Mouse (Mus musculus) CH12.LX (cell line): ENCODE results near the gene Rsph10b. TPM values are rescaled to one million over a fixed set of nuclear protein-coding genes. Genes with fewer than 3 reads are reported as not detected.

ENCODE experiments used
- DNase-seq: peaks from one replicate; pipeline ENCODE4 v3.0.0-alpha.2; 2013; ENCODE audit errors: extremely low read depth
- H3K27ac ChIP-seq: 2 replicates; pipeline ENCODE4 v1.5.1; 2012; ENCODE audit warnings: low read depth, mild to moderate bottlenecking, control low read depth, moderate library complexity; ENCODE audit not compliant: insufficient read depth
- H3K27me3 ChIP-seq: replicated peaks from 2 replicates; pipeline ENCODE3; 2012; ENCODE audit warnings: inconsistent platforms
- H3K36me3 ChIP-seq, 2 experiments: replicated peaks in 1 of 2; 2 replicates each; pipeline versions ENCODE3 to v1.6.1; 2012; ENCODE audit warnings: inconsistent platforms in 1 of 2, low read length in 1 of 2, mild to moderate bottlenecking in 1 of 2, mixed read lengths in 1 of 2, moderate library complexity in 1 of 2; ENCODE audit not compliant: control insufficient read depth in 1 of 2, insufficient read depth in 1 of 2
- H3K4me1 ChIP-seq, 2 experiments: 2 replicates each; pipeline ENCODE4 v1.6.1; 2012; ENCODE audit warnings: inconsistent platforms in 1 of 2, moderate library complexity in 1 of 2; ENCODE audit not compliant: insufficient read depth in 2 of 2, control insufficient read depth in 1 of 2
- H3K4me2 ChIP-seq: 2 replicates; pipeline ENCODE4 v1.6.1; 2012; ENCODE audit warnings: low read depth, mild to moderate bottlenecking, control low read depth; ENCODE audit not compliant: poor library complexity, insufficient read depth, severe bottlenecking
- H3K4me3 ChIP-seq, 3 experiments: fragments of 150-350 bp in 1 of 3; sonication (generic) in 1 of 3; replicated peaks in 1 of 3; 2 replicates each; pipeline versions ENCODE3 to v1.5.1; 2011 to 2012; ENCODE audit warnings: low read depth in 2 of 3, low read length in 2 of 3, mild to moderate bottlenecking in 2 of 3, moderate library complexity in 2 of 3, control low read depth in 1 of 3, improper control_type of control experiment in 1 of 3, inconsistent platforms in 1 of 3, mixed read lengths in 1 of 3; ENCODE audit not compliant: poor library complexity in 1 of 3
- H3K79me2 ChIP-seq: replicated peaks from 2 replicates; pipeline ENCODE4 v1.6.1; 2012; ENCODE audit warnings: mild to moderate bottlenecking, moderate library complexity; ENCODE audit not compliant: control insufficient read depth, poor library complexity, insufficient read depth, severe bottlenecking; ENCODE audit errors: extremely low read depth
- H3K9ac ChIP-seq: 2 replicates; pipeline ENCODE4 v1.6.1; 2012; ENCODE audit warnings: low read depth, mild to moderate bottlenecking, control low read depth, moderate library complexity; ENCODE audit not compliant: insufficient read depth
- H3K9me3 ChIP-seq: replicated peaks from 2 replicates; pipeline ENCODE3; 2012; ENCODE audit warnings: low read length, inconsistent platforms, mixed read lengths
- CHD2 ChIP-seq: IDR thresholded peaks from 2 replicates; pipeline ENCODE4 v1.6.1; 2011; ENCODE audit warnings: low read length, improper control_type of control experiment
- CTCF ChIP-seq, 2 experiments: IDR thresholded peaks in 1 of 2; conservative IDR thresholded peaks in 1 of 2; 2 replicates each; pipeline ENCODE4 v1.5.1; 2011 to 2012; ENCODE audit warnings: low read depth in 2 of 2, low read length in 2 of 2, improper control_type of control experiment in 1 of 2, inconsistent platforms in 1 of 2, mild to moderate bottlenecking in 1 of 2, moderate library complexity in 1 of 2
- E2F4 ChIP-seq: IDR thresholded peaks from 2 replicates; pipeline ENCODE4 v1.6.1; 2011; ENCODE audit warnings: low read depth, low read length, improper control_type of control experiment; ENCODE audit not compliant: insufficient replicate concordance
- GABPA ChIP-seq: IDR thresholded peaks from 2 replicates; pipeline ENCODE4 v1.6.1; 2012; ENCODE audit warnings: low read depth, low read length, improper control_type of control experiment, inconsistent platforms; ENCODE audit not compliant: insufficient replicate concordance
- HCFC1 ChIP-seq: IDR thresholded peaks from 2 replicates; pipeline ENCODE4 v1.6.1; 2012; ENCODE audit warnings: low read depth, mild to moderate bottlenecking, inconsistent platforms, low read length, improper control_type of control experiment
- JUN ChIP-seq: IDR thresholded peaks from 2 replicates; pipeline ENCODE4 v1.6.1; 2011; ENCODE audit warnings: low read depth, mild to moderate bottlenecking, low read length, improper control_type of control experiment, moderate library complexity; ENCODE audit not compliant: insufficient read depth
- JUND ChIP-seq: conservative IDR thresholded peaks from 2 replicates; pipeline ENCODE4 v1.6.1; 2011; ENCODE audit warnings: low read depth, low read length, improper control_type of control experiment
- MAX ChIP-seq: IDR thresholded peaks from 2 replicates; pipeline ENCODE4 v1.6.1; 2011; ENCODE audit warnings: low read length, improper control_type of control experiment
- MAZ ChIP-seq: IDR thresholded peaks from 2 replicates; pipeline ENCODE4 v1.6.1; 2012; ENCODE audit warnings: low read depth, mild to moderate bottlenecking, inconsistent platforms, low read length, improper control_type of control experiment, moderate library complexity
- MEF2A ChIP-seq: IDR thresholded peaks from 2 replicates; pipeline ENCODE4 v1.6.1; 2014; ENCODE audit warnings: low read depth, mild to moderate bottlenecking, inconsistent platforms, low read length, improper control_type of control experiment, borderline replicate concordance
- NELFE ChIP-seq: IDR thresholded peaks from 2 replicates; pipeline ENCODE4 v1.6.1; 2011; ENCODE audit warnings: low read depth, low read length, improper control_type of control experiment
- NRF1 ChIP-seq: IDR thresholded peaks from 2 replicates; pipeline ENCODE4 v1.6.1; 2014; ENCODE audit warnings: low read depth, mild to moderate bottlenecking, inconsistent platforms, low read length, improper control_type of control experiment, moderate library complexity
- PAX5 ChIP-seq: IDR thresholded peaks from 2 replicates; pipeline ENCODE4 v1.6.1; 2012; ENCODE audit warnings: low read length, inconsistent platforms, mixed read lengths
- POLR2A ChIP-seq: IDR thresholded peaks from 2 replicates; pipeline ENCODE4 v1.6.1; 2011; ENCODE audit warnings: low read depth, mild to moderate bottlenecking, improper control_type of control experiment, low read length
- RAD21 ChIP-seq: IDR thresholded peaks from 2 replicates; pipeline ENCODE4 v1.6.1; 2011; ENCODE audit warnings: low read depth, mild to moderate bottlenecking, low read length, improper control_type of control experiment, moderate library complexity
- USF1 ChIP-seq: IDR thresholded peaks from 2 replicates; pipeline ENCODE4 v1.6.1; 2014; ENCODE audit warnings: low read depth, mild to moderate bottlenecking, inconsistent platforms, low read length, improper control_type of control experiment
- dilution Hi-C: fragments of 300-500 bp; cut with MboI; formaldehyde crosslinking; loops from 2 replicates; pipeline ENCODE4 v1.14.3; 2020; ENCODE audit warnings: low sequenced_read_pairs; ENCODE audit not compliant: extremely low pct_unique_long_range_greater_than_20kb, extremely low pct_ligation_motif_present
- in situ Hi-C: fragments of 300-500 bp; cut with MboI; formaldehyde crosslinking; loops from 3 replicates; pipeline ENCODE4 v1.14.3; 2019; ENCODE audit warnings: low sequenced_read_pairs, low pct_ligation_motif_present, low pct_unique_long_range_greater_than_20kb, mixed read lengths
- polyA plus RNA-seq: library from polyadenylated mRNA; unstranded; fragments of >175 nt; gene quantifications from 2 replicates; pipeline ENCODE4 v1.2.1, GENCODE M21; 2012; ENCODE audit warnings: low read depth; ENCODE audit not compliant: insufficient read length
- total RNA-seq, 2 experiments: library from RNA; depleted of rRNA; stranded (reverse); fragments of 300-350 nt in 1 of 2; fragments of >200 nt in 1 of 2; gene quantifications; 2 replicates each; pipeline ENCODE4 v1.2.3; 2012 to 2014

The Rsph10b gene
- total and polyA plus RNA-seq, 3 experiments = 0.28 to 0.31 (median 0.30) TPM

GRCm38 (mm10) chr5:143890741-143891140 is 42.1 kb upstream of the Rsph10b start:
- dilution Hi-C loops (no loop called here), in situ Hi-C loops (no loop called here)

GRCm38 (mm10) chr5:143892255-143892886 is 40.5 kb upstream of the Rsph10b start:
- Histone ChIP-seq H3K79me2 (no peaks in the 10 kb centered on the region), H3K27me3 (no peaks in the 10 kb centered on the region), H3K4me2 (no peak overlapping the region), H3K27ac (no peak overlapping the region), H3K4me1 (no peaks in the 10 kb centered on the region), H3K4me3 (no peak overlapping the region), H3K36me3 (peaks cover 40 to 88% of the 10 kb centered on the region in 2 experiments), H3K9me3 (no peaks in the 10 kb centered on the region), H3K9ac (no peak overlapping the region)
- in situ Hi-C loops = no loop called here
- TF ChIP-seq USF1 = no peak
- TF ChIP-seq CHD2 = no peak
- TF ChIP-seq MAZ = no peak
- TF ChIP-seq POLR2A = no peak
- no peak for TF ChIP-seq CTCF (conservative IDR thresholded peaks at IDR 0.05 in 1 of 2, IDR thresholded peaks at IDR 0.05 in 1 of 2; ENCODE audit: low read depth in 2 of 2, low read length in 2 of 2)
- TF ChIP-seq MEF2A = no peak
- no peak for TF ChIP-seq RAD21
- no peak for TF ChIP-seq E2F4
- no peak for TF ChIP-seq JUND
- no peak for TF ChIP-seq MAX
- TF ChIP-seq JUN = no peak
- TF ChIP-seq NELFE = no peak
- TF ChIP-seq NRF1 = no peak
- dilution Hi-C loops = no loop called here
- DNase-seq = no peak

More at GRCm38 (mm10) chr5:143890741-143891140, 42.1 kb upstream of the Rsph10b start:
- no peak overlapping the region for H3K4me3 ChIP-seq
- peaks cover 50 to 92% of the 10 kb centered on the region in 2 experiments for H3K36me3 ChIP-seq
- no peaks in the 10 kb centered on the region for H3K27me3 ChIP-seq
- H3K9me3 ChIP-seq = peaks cover 5% of the 10 kb centered on the region
- no peak for DNase-seq
- H3K27ac ChIP-seq = no peak overlapping the region
- H3K4me2 ChIP-seq = no peak overlapping the region
- no peaks in the 10 kb centered on the region for H3K79me2 ChIP-seq
- no peak for TF ChIP-seq NRF1
- no peaks in the 10 kb centered on the region for H3K4me1 ChIP-seq
- H3K9ac ChIP-seq = no peak overlapping the region

GRCm38 (mm10) chr5:143893396-143893795 is 39.4 kb upstream of the Rsph10b start:
- no peaks in the 10 kb centered on the region for H3K9me3 ChIP-seq
- no peaks in the 10 kb centered on the region for H3K27me3 ChIP-seq
- dilution Hi-C loops = no loop called here
- DNase-seq = no peak
- H3K79me2 ChIP-seq = no peaks in the 10 kb centered on the region
- no peaks in the 10 kb centered on the region for H3K4me1 ChIP-seq
- H3K4me3 ChIP-seq = no peak overlapping the region
- H3K9ac ChIP-seq = no peak overlapping the region
- TF ChIP-seq PAX5 (no peak), CTCF (conservative IDR thresholded peaks at IDR 0.05 in 1 of 2, IDR thresholded peaks at IDR 0.05 in 1 of 2; ENCODE audit: low read depth in 2 of 2, low read length in 2 of 2) (no peak), HCFC1 (no peak), MAX (no peak), CHD2 (no peak), GABPA (no peak)
- H3K36me3 ChIP-seq = peaks cover 40 to 88% of the 10 kb centered on the region in 2 experiments
- no peak overlapping the region for H3K4me2 ChIP-seq
- in situ Hi-C loops = no loop called here
- no peak overlapping the region for H3K27ac ChIP-seq
